Mouse (Mus musculus): ENCODE measurements around the gene Prokr1. TPM values are rescaled to one million over a fixed set of nuclear protein-coding genes. Genes with fewer than 3 reads are reported as not detected.

Prokr1 gene
- polyA plus RNA-seq, 1 experiment from 2014 or later, result 3.1 TPM

GRCm38 (mm10) chr6:87552054-87552807 lies 38.3 kb downstream of the Prokr1 start:
- ATAC-seq (ENCODE audit: low FRiP score), result no peak
- no peaks in the 10 kb centered on the region for H3K27me3 ChIP-seq (ENCODE audit: control insufficient read depth, insufficient read depth, low read length)
- no peaks in the 10 kb centered on the region for H3K36me3 ChIP-seq (ENCODE audit: control insufficient read depth, insufficient read depth, low read length)
- no peak overlapping the region for H3K4me2 ChIP-seq
- H3K4me3 ChIP-seq (ENCODE audit: low read depth, low read length), result no peak overlapping the region
- no peaks in the 10 kb centered on the region for H3K4me1 ChIP-seq (ENCODE audit: control insufficient read depth, insufficient read depth, low read length)
- peak; percentile 84 for DNase-seq (ENCODE audit: low spot score, missing footprints)
- H3K9me3 ChIP-seq (ENCODE audit: control insufficient read depth, low read length), result no peaks in the 10 kb centered on the region
- no peak overlapping the region for H3K27ac ChIP-seq (ENCODE audit: low read depth, low read length)
- H3K9ac ChIP-seq (ENCODE audit: low read length), result no peak overlapping the region
- 68% methylated on average over 7 of the region's 7 CpGs for WGBS

- Histone ChIP-seq H3K9ac (ENCODE audit: low read length) (no peak overlapping the region), H3K27me3 (ENCODE audit: control insufficient read depth, insufficient read depth, low read length) (no peaks in the 10 kb centered on the region), H3K4me2 (no peak overlapping the region), H3K4me1 (ENCODE audit: control insufficient read depth, insufficient read depth, low read length) (0 out of 2 replicates have a peak, but pooled peaks cover 2% of the 10 kb centered on the region), H3K36me3 (ENCODE audit: control insufficient read depth, insufficient read depth, low read length) (no peaks in the 10 kb centered on the region), H3K4me3 (ENCODE audit: low read depth, low read length) (no peak overlapping the region), H3K9me3 (ENCODE audit: control insufficient read depth, low read length) (peaks cover 6% of the 10 kb centered on the region; the same call in 1 of the 2 replicates), H3K27ac (ENCODE audit: low read depth, low read length) (no peak overlapping the region)
- ATAC-seq (ENCODE audit: low FRiP score) (no peak), DNase-seq (ENCODE audit: low spot score, missing footprints) (no peak)
- 89% methylated on average over 7 of the region's 7 CpGs for WGBS
Measured at GRCm38 (mm10) chr6:87547836-87548235, 42.7 kb downstream of the Prokr1 start.

GRCm38 (mm10) chr6:87547431-87547830 lies 43.1 kb downstream of the Prokr1 start:
- H3K9me3 ChIP-seq (ENCODE audit: control insufficient read depth, low read length), result peaks cover 6% of the 10 kb centered on the region; the same call in 1 of the 2 replicates
- H3K4me3 ChIP-seq (ENCODE audit: low read depth, low read length), result no peak overlapping the region
- no peak overlapping the region for H3K27ac ChIP-seq (ENCODE audit: low read depth, low read length)
- no peaks in the 10 kb centered on the region for H3K36me3 ChIP-seq (ENCODE audit: control insufficient read depth, insufficient read depth, low read length)
- no peak overlapping the region for H3K4me2 ChIP-seq
- 90% methylated on average over 4 of the region's 4 CpGs for WGBS
- no peak overlapping the region for H3K9ac ChIP-seq (ENCODE audit: low read length)
- ATAC-seq (ENCODE audit: low FRiP score) (no peak), DNase-seq (ENCODE audit: low spot score, missing footprints) (no peak)
- no peaks in the 10 kb centered on the region for H3K27me3 ChIP-seq (ENCODE audit: control insufficient read depth, insufficient read depth, low read length)
- H3K4me1 ChIP-seq (ENCODE audit: control insufficient read depth, insufficient read depth, low read length), result 0 out of 2 replicates have a peak, but pooled peaks cover 2% of the 10 kb centered on the region

GRCm38 (mm10) chr6:87545331-87546217 lies 45.0 kb downstream of the Prokr1 start:
- Histone ChIP-seq H3K4me1 (ENCODE audit: control insufficient read depth, insufficient read depth, low read length) (0 out of 2 replicates have a peak, but pooled peaks cover 2% of the 10 kb centered on the region), H3K36me3 (ENCODE audit: control insufficient read depth, insufficient read depth, low read length) (no peaks in the 10 kb centered on the region), H3K9me3 (ENCODE audit: control insufficient read depth, low read length) (peaks cover 6% of the 10 kb centered on the region; the same call in 1 of the 2 replicates), H3K9ac (ENCODE audit: low read length) (no peak overlapping the region), H3K4me3 (ENCODE audit: low read depth, low read length) (no peak overlapping the region), H3K27ac (ENCODE audit: low read depth, low read length) (peak overlapping the region; percentile 73), H3K27me3 (ENCODE audit: control insufficient read depth, insufficient read depth, low read length) (no peaks in the 10 kb centered on the region), H3K4me2 (no peak overlapping the region)
- DNase-seq (ENCODE audit: low spot score, missing footprints) (peak; percentile 92), ATAC-seq (ENCODE audit: low FRiP score) (peak; percentile 96)
- 19% methylated on average over 1 of the region's 1 CpGs for WGBS

GRCm38 (mm10) chr6:87542027-87542426 lies 48.5 kb downstream of the Prokr1 start:
- Histone ChIP-seq H3K36me3 (ENCODE audit: control insufficient read depth, insufficient read depth, low read length) (no peaks in the 10 kb centered on the region), H3K27me3 (ENCODE audit: control insufficient read depth, insufficient read depth, low read length) (no peaks in the 10 kb centered on the region), H3K27ac (ENCODE audit: low read depth, low read length) (no peak overlapping the region), H3K9me3 (ENCODE audit: control insufficient read depth, low read length) (peaks cover 6% of the 10 kb centered on the region; the same call in 1 of the 2 replicates), H3K4me2 (no peak overlapping the region), H3K9ac (ENCODE audit: low read length) (no peak overlapping the region), H3K4me1 (ENCODE audit: control insufficient read depth, insufficient read depth, low read length) (0 out of 2 replicates have a peak, but pooled peaks cover 2% of the 10 kb centered on the region), H3K4me3 (ENCODE audit: low read depth, low read length) (no peak overlapping the region)
- DNase-seq (ENCODE audit: low spot score, missing footprints) (no peak), ATAC-seq (ENCODE audit: low FRiP score) (no peak)
- 71% methylated on average over 9 of the region's 9 CpGs for WGBS

- no peak for ATAC-seq (ENCODE audit: low FRiP score)
- no peak overlapping the region for H3K4me2 ChIP-seq
- no peak overlapping the region for H3K4me3 ChIP-seq (ENCODE audit: low read depth, low read length)
- H3K27ac ChIP-seq (ENCODE audit: low read depth, low read length), result no peak overlapping the region
- H3K27me3 ChIP-seq (ENCODE audit: control insufficient read depth, insufficient read depth, low read length), result no peaks in the 10 kb centered on the region
- 89% methylated on average over 6 of the region's 6 CpGs for WGBS
- H3K9ac ChIP-seq (ENCODE audit: low read length), result no peak overlapping the region
- 0 out of 2 replicates have a peak, but pooled peaks cover 2% of the 10 kb centered on the region for H3K4me1 ChIP-seq (ENCODE audit: control insufficient read depth, insufficient read depth, low read length)
- no peak for DNase-seq (ENCODE audit: low spot score, missing footprints)
- no peaks in the 10 kb centered on the region for H3K36me3 ChIP-seq (ENCODE audit: control insufficient read depth, insufficient read depth, low read length)
- H3K9me3 ChIP-seq (ENCODE audit: control insufficient read depth, low read length), result peaks cover 2% of the 10 kb centered on the region; the same call in 1 of the 2 replicates
Measured at GRCm38 (mm10) chr6:87541171-87541571, 49.4 kb downstream of the Prokr1 start.

- Histone ChIP-seq H3K27me3 (ENCODE audit: control insufficient read depth, insufficient read depth, low read length) (no peaks in the 10 kb centered on the region), H3K4me2 (no peak overlapping the region), H3K9me3 (ENCODE audit: control insufficient read depth, low read length) (no peaks in the 10 kb centered on the region), H3K36me3 (ENCODE audit: control insufficient read depth, insufficient read depth, low read length) (no peaks in the 10 kb centered on the region), H3K9ac (ENCODE audit: low read length) (no peak overlapping the region), H3K4me3 (ENCODE audit: low read depth, low read length) (no peak overlapping the region), H3K27ac (ENCODE audit: low read depth, low read length) (no peak overlapping the region), H3K4me1 (ENCODE audit: control insufficient read depth, insufficient read depth, low read length) (no peaks in the 10 kb centered on the region)
- WGBS, result 83% methylated on average over 15 of the region's 15 CpGs
- DNase-seq (ENCODE audit: low spot score, missing footprints), result no peak
- no peak for ATAC-seq (ENCODE audit: low FRiP score)
Measured at GRCm38 (mm10) chr6:87538376-87539270, 51.9 kb downstream of the Prokr1 start.

- no peak for DNase-seq (ENCODE audit: low spot score, missing footprints)
- no peak overlapping the region for H3K27ac ChIP-seq (ENCODE audit: low read depth, low read length)
- no peak overlapping the region for H3K4me2 ChIP-seq
- no peaks in the 10 kb centered on the region for H3K4me1 ChIP-seq (ENCODE audit: control insufficient read depth, insufficient read depth, low read length)
- H3K36me3 ChIP-seq (ENCODE audit: control insufficient read depth, insufficient read depth, low read length), result no peaks in the 10 kb centered on the region
- H3K27me3 ChIP-seq (ENCODE audit: control insufficient read depth, insufficient read depth, low read length), result no peaks in the 10 kb centered on the region
- H3K9ac ChIP-seq (ENCODE audit: low read length), result no peak overlapping the region
- ATAC-seq (ENCODE audit: low FRiP score), result no peak
- 85% methylated on average over 5 of the region's 5 CpGs for WGBS
- no peaks in the 10 kb centered on the region for H3K9me3 ChIP-seq (ENCODE audit: control insufficient read depth, low read length)
- H3K4me3 ChIP-seq (ENCODE audit: low read depth, low read length), result no peak overlapping the region
Measured at GRCm38 (mm10) chr6:87537678-87538077, 52.9 kb downstream of the Prokr1 start.
